Mouse (Mus musculus) hindbrain, embryonic 13.5 days (tissue): ENCODE results near the gene Slc26a3. TPM values are rescaled to one million over a fixed set of nuclear protein-coding genes. Genes with fewer than 3 reads are reported as not detected.

ENCODE experiments used
- ATAC-seq: fragments of 200-750 bp; cut with Nextera tagmentation; 2 replicates; pipeline ENCODE4 v1.8.0; 2017; ENCODE audit warnings: moderate TSS enrichment; ENCODE audit not compliant: low FRiP score
- H3K27ac ChIP-seq: fragments of 300-500 bp; sonication (generic); 2 replicates; pipeline ENCODE4 v1.5.1; 2015; ENCODE audit warnings: inconsistent platforms, mild to moderate bottlenecking, moderate library complexity
- H3K27me3 ChIP-seq: fragments of 300-500 bp; sonication (generic); 2 replicates; pipeline ENCODE4 v1.6.1; 2015; ENCODE audit warnings: mild to moderate bottlenecking, inconsistent platforms
- H3K36me3 ChIP-seq: fragments of 300-500 bp; sonication (generic); 2 replicates; pipeline ENCODE4 v1.6.1; 2015; ENCODE audit warnings: mild to moderate bottlenecking, inconsistent platforms
- H3K4me1 ChIP-seq: fragments of 300-500 bp; sonication (generic); replicated peaks from 2 replicates; pipeline ENCODE4 v1.6.1; 2015; ENCODE audit warnings: inconsistent platforms
- H3K4me2 ChIP-seq: fragments of 300-500 bp; sonication (generic); 2 replicates; pipeline ENCODE4 v1.6.1; 2015; ENCODE audit warnings: inconsistent platforms, mild to moderate bottlenecking, moderate library complexity
- H3K4me3 ChIP-seq: fragments of 300-500 bp; sonication (generic); 2 replicates; pipeline ENCODE4 v1.5.1; 2015; ENCODE audit warnings: mild to moderate bottlenecking, inconsistent platforms
- H3K9ac ChIP-seq: fragments of 300-500 bp; sonication (generic); 2 replicates; pipeline ENCODE4 v1.6.1; 2015; ENCODE audit warnings: mild to moderate bottlenecking, inconsistent platforms
- H3K9me3 ChIP-seq: fragments of 300-500 bp; sonication (generic); 2 replicates; pipeline ENCODE4 v1.6.1; 2016; ENCODE audit warnings: inconsistent platforms
- WGBS: fragments of 180-500 bp; shearing (Covaris S2); methylation state at CpG from one replicate; pipeline ENCODE4 v1.1.7; 2015; 5-methylcytosine and 5-hydroxymethylcytosine counted together
- polyA plus RNA-seq: library from polyadenylated mRNA; unstranded; fragments of >200 nt; fragmentation: Nextera tagmentation; extraction: Ambion mirVana; gene quantifications from 2 replicates; pipeline ENCODE4 v1.2.1, GENCODE M21; 2015

Gene Slc26a3
- not detected in 2 replicates for polyA plus RNA-seq

DNA sequence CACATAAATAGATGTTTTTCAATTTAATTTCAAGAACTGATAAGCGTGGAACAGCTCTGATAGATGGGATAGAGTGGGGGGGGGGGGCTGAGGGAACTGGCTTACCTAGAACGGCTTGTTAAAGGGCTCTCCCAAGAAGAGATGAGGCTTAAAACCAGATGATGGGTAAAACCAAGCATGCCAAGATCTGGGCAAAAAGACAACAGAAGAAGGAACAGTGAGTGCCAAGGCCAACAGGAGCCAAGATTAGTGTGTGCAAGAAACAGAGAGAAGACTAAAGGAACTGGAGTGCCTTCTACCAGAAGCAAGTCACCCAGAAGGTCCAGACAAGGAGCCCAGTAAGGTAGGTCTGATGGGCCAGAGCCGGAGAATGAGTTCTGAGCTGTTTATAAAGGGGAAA, at the start of gene Slc26a3:
Gene Slc26a3 (plus strand): TSS at position 301 of the 400 bp plus-strand sequence.
- H3K4me2 ChIP-seq = no peak within 1 kb of the TSS
- no peaks in the 10 kb centered on the region for H3K4me1 ChIP-seq
- no peak for ATAC-seq
- H3K36me3 ChIP-seq = no peaks in the 10 kb centered on the region
- H3K27ac ChIP-seq = no peak within 1 kb of the TSS
- no peaks in the 10 kb centered on the region for H3K27me3 ChIP-seq
- H3K9ac ChIP-seq = no peak within 1 kb of the TSS
- H3K9me3 ChIP-seq = no peaks in the 10 kb centered on the region
- no peak within 1 kb of the TSS for H3K4me3 ChIP-seq
- 84% methylated on average over 3 of the region's 3 CpGs for WGBS

DNA sequence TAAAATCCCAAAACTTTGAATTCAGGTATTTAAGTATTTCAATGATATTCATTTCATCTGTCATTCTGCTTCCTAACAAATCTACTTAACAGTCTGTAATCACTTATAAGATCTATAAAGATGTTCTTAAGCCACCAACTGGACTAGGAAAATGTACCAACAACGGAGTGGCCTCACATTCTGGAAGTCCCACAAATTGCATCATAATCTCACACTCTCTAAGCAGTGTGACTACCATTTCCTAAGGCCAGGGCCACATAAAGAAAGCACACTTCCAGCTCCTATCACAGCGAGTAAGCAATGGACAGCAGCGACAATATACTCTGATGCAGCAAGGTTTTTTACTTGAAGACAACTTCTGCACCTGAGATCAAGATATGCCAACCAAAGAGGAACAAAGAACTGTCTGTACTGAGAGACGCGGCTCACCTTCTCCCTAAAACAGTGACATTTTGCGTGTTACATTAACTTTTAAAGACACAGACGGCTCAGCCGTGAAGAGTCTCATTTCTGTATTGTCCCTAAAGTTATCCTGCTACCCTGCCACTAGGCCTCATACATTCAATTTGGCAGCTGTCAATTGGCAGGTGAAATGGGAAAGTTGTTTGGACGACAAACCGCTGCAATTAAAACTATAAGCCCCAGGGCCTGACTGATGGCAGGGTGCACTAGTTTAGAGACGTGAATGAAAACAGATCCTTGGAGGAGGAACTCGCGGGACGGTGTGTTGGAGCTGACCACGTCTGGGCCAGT, 40.3 kb upstream of the Slc26a3 start:
- WGBS = 32% methylated on average over 15 of the region's 15 CpGs
- H3K27ac ChIP-seq = no peak overlapping the region; the same call in 1 of the 2 replicates
- H3K9ac ChIP-seq = peak overlapping the region; percentile 97
- no peaks in the 10 kb centered on the region for H3K9me3 ChIP-seq
- H3K4me3 ChIP-seq = peak overlapping the region; percentile 97
- no peak for ATAC-seq
- H3K4me2 ChIP-seq = peak overlapping the region; percentile 90
- peaks cover 21% of the 10 kb centered on the region for H3K4me1 ChIP-seq
- H3K36me3 ChIP-seq = peaks cover 18% of the 10 kb centered on the region
- H3K27me3 ChIP-seq = no peaks in the 10 kb centered on the region

DNA sequence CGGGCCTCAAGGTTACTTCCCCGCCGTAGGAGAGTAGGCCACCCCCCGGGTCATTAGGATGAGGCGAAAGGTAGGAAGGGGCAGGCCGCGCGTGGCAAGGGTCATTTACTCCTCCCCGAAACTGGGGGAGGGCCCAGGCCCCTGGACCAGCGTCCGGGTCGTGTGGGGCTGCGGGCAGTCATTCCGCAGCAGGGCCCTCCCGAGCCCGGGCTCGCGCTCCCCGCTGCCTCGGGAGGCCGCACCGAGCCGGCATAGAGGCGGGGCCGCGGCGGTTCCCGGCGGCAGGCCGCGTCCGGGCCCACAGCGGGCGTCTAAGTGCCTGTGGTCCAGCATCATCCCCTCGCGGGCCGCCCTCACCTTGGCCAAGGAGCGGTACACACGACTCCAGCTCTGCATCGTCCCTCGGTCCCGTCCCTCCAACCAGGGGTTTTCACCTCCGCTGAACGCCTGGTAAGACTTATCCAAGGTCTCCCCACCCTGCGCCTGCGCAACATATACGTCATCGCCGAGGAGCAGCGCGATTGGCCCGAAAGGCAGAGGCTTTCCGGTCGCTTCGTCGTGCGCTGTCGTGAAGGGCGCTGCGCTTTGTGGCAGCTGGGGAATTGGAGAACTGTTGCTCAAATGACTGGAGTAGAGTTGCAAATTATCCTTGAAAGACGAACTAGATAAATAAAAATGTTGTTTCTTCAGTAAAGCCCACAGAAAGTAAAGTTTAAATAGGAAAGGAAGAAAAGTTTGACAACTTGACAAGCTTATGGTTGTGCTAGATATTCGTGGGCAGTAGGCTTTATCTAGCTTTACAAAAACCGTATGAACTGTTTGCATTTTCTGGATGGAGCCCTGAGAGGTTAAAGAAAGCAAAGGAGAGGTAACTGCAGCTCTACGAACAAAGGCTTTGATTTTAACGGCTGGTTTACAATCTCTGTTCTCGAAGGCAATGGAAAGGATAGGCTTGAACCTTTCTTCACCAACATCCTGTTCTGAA, 39.4 kb upstream of the Slc26a3 start, which contains the start of gene Dld:
Gene Dld (minus strand): TSS at position 510 of the 985 bp plus-strand sequence.
- Histone ChIP-seq H3K9me3 (no peaks in the 10 kb centered on the region), H3K4me3 (peak within 1 kb of the TSS; percentile 97), H3K27ac (peak within 1 kb of the TSS; percentile 87), H3K36me3 (peaks cover 15% of the 10 kb centered on the region), H3K27me3 (no peaks in the 10 kb centered on the region), H3K4me1 (peaks cover 21% of the 10 kb centered on the region), H3K4me2 (peak within 1 kb of the TSS; percentile 90), H3K9ac (peak within 1 kb of the TSS; percentile 97)
- WGBS = 6% methylated on average over 64 of the region's 66 CpGs
- peak; percentile 100 for ATAC-seq

DNA sequence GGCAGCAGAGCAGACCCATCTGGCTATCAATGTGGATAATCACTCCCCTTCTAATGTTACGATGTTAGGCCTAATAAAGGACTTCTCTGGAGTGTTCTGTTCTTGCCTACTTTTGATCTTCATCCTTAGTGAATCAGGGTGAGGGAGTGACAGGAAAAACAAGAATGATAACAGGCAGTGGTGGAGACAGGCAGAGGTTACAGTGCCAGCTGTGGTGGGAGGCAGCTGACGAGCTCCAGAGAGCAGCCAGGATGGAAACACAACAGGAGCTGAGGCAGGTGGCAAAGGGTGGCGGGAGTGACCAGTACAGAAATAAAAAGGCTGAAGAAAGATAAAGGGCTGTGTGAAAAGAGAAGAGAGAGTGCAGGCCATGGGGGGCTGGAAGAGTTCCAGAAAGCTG, 24.2 kb upstream of the Slc26a3 start:
- Histone ChIP-seq H3K36me3 (no peaks in the 10 kb centered on the region), H3K9me3 (no peaks in the 10 kb centered on the region), H3K4me3 (no peak overlapping the region), H3K9ac (0 out of 2 replicates have a peak overlapping the region, but pooled peaks have one; percentile 13), H3K27ac (no peak overlapping the region), H3K4me2 (no peak overlapping the region), H3K4me1 (no peaks in the 10 kb centered on the region), H3K27me3 (no peaks in the 10 kb centered on the region)
- ATAC-seq = no peak
- WGBS = 67% methylated on average over 3 of the region's 3 CpGs

DNA sequence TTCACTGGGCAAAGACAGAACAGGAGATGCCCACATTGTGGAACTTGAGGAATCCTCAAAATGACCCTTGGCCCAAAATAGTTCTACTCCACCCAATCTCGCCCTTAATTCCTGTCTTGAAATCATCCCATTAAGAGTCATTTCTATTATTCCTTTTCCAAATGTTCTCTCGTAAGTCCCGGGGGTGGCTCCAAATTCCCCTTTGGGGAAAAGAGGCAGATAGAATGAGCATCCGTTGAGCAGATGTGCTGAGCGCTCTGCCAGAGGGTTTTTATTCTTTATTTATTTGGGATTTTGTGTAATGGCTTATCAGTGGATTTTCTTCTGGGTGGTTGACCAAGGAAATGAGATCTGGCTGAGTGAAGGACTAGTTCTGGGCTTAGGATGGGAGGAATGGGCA, 22.9 kb upstream of the Slc26a3 start:
- WGBS = 82% methylated on average over 5 of the region's 5 CpGs
- Histone ChIP-seq H3K9ac (no peak overlapping the region), H3K4me1 (no peaks in the 10 kb centered on the region), H3K27ac (no peak overlapping the region), H3K9me3 (no peaks in the 10 kb centered on the region), H3K36me3 (no peaks in the 10 kb centered on the region), H3K4me3 (no peak overlapping the region), H3K27me3 (no peaks in the 10 kb centered on the region), H3K4me2 (no peak overlapping the region)
- no peak for ATAC-seq

DNA sequence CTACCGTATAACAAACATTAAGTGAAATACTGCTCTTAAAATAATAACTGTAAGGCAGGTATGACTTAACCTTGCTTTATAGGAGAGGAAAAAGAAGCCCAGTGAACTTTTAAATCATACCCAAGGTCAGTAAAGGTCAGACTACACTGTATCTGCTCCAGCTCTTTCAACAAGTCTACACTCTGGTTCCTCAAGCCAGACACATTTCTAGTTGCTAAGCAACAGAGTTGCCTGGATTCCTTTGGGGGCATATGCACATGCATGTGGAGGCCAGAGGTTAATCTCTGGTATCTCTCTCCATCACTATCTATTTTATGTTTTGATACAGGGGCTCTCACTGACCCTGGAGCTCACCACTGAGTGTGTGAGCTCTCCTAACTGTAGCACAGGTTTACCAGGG, 21.6 kb upstream of the Slc26a3 start:
- Histone ChIP-seq H3K27me3 (no peaks in the 10 kb centered on the region), H3K4me2 (no peak overlapping the region), H3K36me3 (no peaks in the 10 kb centered on the region), H3K9me3 (no peaks in the 10 kb centered on the region), H3K4me3 (no peak overlapping the region), H3K27ac (no peak overlapping the region), H3K9ac (no peak overlapping the region), H3K4me1 (no peaks in the 10 kb centered on the region)
- no peak for ATAC-seq
- WGBS = 96% methylated on average over 1 of the region's 1 CpGs

DNA sequence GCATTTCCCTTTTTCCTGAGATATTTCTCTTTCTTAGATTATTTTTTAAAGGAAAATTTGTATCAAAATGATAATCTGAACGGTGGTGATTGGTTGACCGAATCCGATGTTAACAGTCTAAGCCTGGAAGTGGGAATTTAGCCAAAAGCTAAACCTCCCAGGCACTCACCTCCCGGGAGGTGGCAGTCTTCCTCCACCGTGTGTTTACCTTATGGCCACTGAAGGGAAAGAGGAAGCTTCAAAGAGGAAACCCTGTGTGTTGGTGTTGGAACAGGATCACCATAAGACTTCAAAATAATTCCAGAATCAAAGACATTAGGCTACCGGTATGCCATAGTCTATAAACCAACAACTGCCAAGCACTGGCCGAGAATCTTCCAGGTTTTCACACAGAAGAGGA, 21.0 kb upstream of the Slc26a3 start:
- no peak overlapping the region for H3K4me3 ChIP-seq
- no peak overlapping the region for H3K4me2 ChIP-seq
- 0 out of 2 replicates have a peak, but pooled peaks cover 1% of the 10 kb centered on the region for H3K4me1 ChIP-seq
- H3K27me3 ChIP-seq = no peaks in the 10 kb centered on the region
- WGBS = 91% methylated on average over 7 of the region's 7 CpGs
- no peak overlapping the region for H3K9ac ChIP-seq
- H3K9me3 ChIP-seq = no peaks in the 10 kb centered on the region
- no peaks in the 10 kb centered on the region for H3K36me3 ChIP-seq
- no peak for ATAC-seq
- no peak overlapping the region for H3K27ac ChIP-seq

DNA sequence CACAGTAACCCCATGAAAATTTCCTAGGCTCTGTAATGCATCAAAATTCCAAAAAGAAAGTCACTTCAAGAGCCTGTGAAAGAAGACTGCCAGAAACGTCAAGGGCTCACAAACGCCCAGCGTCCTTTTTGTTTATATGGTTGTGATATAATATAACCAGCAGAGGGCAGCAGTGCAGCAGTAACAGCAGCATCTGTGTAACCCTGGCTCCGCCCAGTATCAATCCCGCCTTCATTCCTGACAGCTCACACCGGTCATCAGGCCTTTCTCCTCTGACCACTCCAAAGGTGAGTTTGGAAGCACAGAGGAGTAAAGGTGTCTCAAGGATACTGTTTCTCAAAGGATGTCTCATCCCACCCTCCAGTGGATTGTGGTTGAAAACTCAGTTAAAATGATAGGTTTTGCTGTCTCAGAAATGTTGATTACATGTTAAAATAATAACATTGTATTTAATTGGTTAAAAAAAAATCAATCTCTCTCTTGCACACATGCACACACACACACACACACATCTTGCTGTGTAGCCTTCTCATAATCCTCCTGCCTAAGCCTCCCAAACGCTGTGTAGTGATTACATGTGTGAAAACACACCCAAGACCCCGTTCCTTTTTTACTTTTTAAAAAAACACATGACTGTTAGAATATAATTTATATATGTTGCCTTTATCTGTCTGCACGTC, 15.9 kb upstream of the Slc26a3 start:
- no peaks in the 10 kb centered on the region for H3K27me3 ChIP-seq
- peak; percentile 88 for ATAC-seq
- H3K27ac ChIP-seq = no peak overlapping the region
- WGBS = 35% methylated on average over 9 of the region's 9 CpGs
- peaks cover 18% of the 10 kb centered on the region for H3K4me1 ChIP-seq
- H3K9me3 ChIP-seq = no peaks in the 10 kb centered on the region
- no peaks in the 10 kb centered on the region for H3K36me3 ChIP-seq
- H3K4me3 ChIP-seq = no peak overlapping the region
- H3K4me2 ChIP-seq = peak overlapping the region; percentile 43
- H3K9ac ChIP-seq = no peak overlapping the region

DNA sequence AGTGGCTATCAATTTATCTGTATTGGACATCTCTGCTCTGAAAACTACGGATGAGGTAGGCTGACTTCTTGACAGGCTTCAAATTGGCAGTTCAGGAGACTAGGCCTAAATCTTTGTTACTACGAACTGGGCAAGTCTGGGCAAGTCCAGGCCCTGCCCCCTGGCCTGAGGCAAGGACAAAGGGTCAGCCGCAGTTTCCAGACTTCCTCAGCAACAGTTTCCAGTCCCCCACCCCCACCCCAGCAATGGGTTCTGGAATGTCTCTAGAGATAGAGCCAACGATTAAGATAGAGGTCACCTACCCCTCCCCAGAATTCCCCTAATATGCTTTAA, 15.4 kb upstream of the Slc26a3 start:
- H3K4me3 ChIP-seq = no peak overlapping the region
- no peaks in the 10 kb centered on the region for H3K9me3 ChIP-seq
- H3K27ac ChIP-seq = no peak overlapping the region
- no peak overlapping the region for H3K9ac ChIP-seq
- ATAC-seq = no peak; the same call in 1 of the 2 replicates
- H3K4me1 ChIP-seq = peaks cover 18% of the 10 kb centered on the region
- no peaks in the 10 kb centered on the region for H3K36me3 ChIP-seq
- no peak overlapping the region for H3K4me2 ChIP-seq
- WGBS = 75% methylated on average over 4 of the region's 4 CpGs
- H3K27me3 ChIP-seq = no peaks in the 10 kb centered on the region

DNA sequence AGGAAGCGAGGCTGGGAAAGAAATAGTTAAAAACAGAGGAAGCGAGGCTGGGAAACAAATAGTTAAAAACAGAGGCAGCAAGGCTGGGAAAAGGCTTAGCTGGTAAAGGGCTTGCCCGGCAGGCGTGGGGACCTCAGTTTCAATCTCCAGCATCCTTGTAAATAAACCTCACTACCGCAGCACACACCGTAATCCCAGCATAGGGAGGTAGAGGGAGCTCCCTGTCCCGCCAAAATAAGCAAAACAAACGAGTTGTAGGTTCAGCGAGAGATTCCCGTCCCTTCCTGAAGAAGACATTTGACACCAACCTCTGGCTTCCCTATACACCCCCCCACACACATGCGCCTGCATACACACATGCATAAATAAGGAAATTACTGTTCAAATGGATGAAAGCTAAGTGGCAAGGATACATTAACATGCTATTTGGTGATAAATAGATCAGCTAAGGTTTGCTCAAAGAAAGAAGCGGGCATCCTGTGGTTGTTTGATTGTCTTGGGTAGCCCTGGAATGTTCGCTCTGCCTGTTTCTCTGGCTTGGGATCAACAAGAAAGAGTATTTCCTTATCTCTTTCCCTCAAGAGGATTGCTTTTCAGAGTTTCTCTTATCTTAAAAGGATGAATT, 14.2 kb upstream of the Slc26a3 start:
- ATAC-seq = peak; percentile 59; the same call in 1 of the 2 replicates
- no peaks in the 10 kb centered on the region for H3K36me3 ChIP-seq
- peak overlapping the region; percentile 34 for H3K4me3 ChIP-seq
- H3K27ac ChIP-seq = 0 out of 2 replicates have a peak overlapping the region, but pooled peaks have one; percentile 18
- peaks cover 18% of the 10 kb centered on the region for H3K4me1 ChIP-seq
- H3K9ac ChIP-seq = peak overlapping the region; percentile 60
- peak overlapping the region; percentile 56 for H3K4me2 ChIP-seq
- WGBS = 18% methylated on average over 13 of the region's 13 CpGs
- H3K27me3 ChIP-seq = no peaks in the 10 kb centered on the region
- H3K9me3 ChIP-seq = no peaks in the 10 kb centered on the region

DNA sequence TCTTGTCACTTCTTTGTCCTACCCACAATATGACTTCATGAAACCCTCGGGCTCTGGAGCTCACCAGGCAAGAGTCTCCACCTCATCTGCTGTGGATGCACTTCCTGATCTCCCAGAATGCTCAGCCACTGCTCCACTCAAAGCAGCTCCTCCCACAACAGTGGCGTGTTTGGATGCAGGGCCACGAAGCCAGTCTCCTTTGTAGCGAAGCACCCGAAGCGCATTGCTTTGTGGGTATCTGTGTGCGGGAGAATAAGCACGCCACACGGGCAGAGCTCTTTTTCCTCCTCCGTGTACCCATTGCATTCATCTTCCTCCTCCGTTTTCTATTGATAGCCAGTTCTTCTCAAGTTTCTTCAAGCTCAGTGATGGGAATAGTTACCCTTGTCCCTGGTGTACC, 13.4 kb upstream of the Slc26a3 start:
- WGBS = 80% methylated on average over 11 of the region's 11 CpGs
- no peak overlapping the region for H3K9ac ChIP-seq
- H3K27me3 ChIP-seq = no peaks in the 10 kb centered on the region
- H3K27ac ChIP-seq = no peak overlapping the region
- H3K9me3 ChIP-seq = no peaks in the 10 kb centered on the region
- H3K4me1 ChIP-seq = peaks cover 18% of the 10 kb centered on the region
- ATAC-seq = no peak
- no peaks in the 10 kb centered on the region for H3K36me3 ChIP-seq
- H3K4me2 ChIP-seq = no peak overlapping the region
- H3K4me3 ChIP-seq = no peak overlapping the region
